Mouse (Mus musculus) T-helper 1 cell (primary cell): ENCODE data around the gene Clk2.

Experiments
- in situ Hi-C: fragments of 300-600 bp; cut with MboI, MseI; formaldehyde crosslinking; loops from one replicate; pipeline ENCODE4 v1.15.1; 2025; ENCODE audit warnings: high pct_unique_total_duplicates

Clk2 gene

GRCm38 (mm10) chr3:89221167-89221566 lies 56.6 kb downstream of the Clk2 start:
- in situ Hi-C loops, result no loop called here

GRCm38 (mm10) chr3:89224796-89225195 lies 60.2 kb downstream of the Clk2 start:
- in situ Hi-C loops, result no loop called here

- in situ Hi-C loops, result no loop called here
Measured at GRCm38 (mm10) chr3:89225321-89225815, 60.8 kb downstream of the Clk2 start.

- in situ Hi-C loops, result no loop called here
Measured at GRCm38 (mm10) chr3:89225918-89226317, 61.3 kb downstream of the Clk2 start.

- in situ Hi-C loops, result no loop called here
Measured at GRCm38 (mm10) chr3:89226361-89226760, 61.8 kb downstream of the Clk2 start.
